Mouse (Mus musculus): ENCODE measurements around the gene Ift74.

Gene Ift74

DNA sequence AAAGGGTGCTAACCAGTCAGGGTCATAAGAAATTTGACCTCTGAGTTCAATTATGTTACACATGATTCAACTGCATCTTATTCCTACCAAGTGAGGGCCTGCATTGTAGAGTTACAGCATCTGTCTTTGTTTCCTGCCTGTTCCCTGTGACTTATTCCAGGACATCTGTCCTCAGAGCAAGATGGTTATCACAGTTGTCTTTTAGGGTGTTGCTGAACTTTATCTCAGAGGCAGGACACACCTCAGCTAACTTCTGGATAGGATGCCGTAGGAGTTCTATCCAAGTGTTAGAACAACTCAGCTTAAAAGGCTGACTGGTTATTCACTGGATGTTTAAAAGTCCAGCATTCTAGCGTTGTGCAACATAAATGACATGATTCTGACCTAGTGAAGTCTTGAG is 77.9 kb downstream of the Ift74 start:
- DNase-seq (ENCODE audit: low spot score): no peak

DNA sequence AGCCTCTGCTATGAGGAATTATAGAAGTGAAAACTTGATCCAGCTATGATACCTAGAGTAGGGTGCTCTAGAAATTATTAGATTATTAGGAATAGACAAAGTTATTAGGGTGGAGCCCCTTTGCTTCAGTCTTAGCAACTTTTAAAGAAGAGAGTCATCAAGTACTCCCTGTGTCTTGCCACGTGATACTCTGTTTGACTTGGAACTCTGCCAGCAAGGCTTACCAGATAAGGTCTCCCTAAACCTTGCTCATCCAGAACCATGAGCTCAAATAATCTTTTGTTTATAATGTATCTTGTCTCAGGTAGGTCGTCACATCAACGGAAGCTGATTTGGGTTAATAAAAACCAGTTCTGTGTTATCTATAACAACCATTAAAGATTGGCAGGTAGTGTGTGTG is 82.1 kb downstream of the Ift74 start:
- DNase-seq (ENCODE audit: low spot score): no peak

DNA sequence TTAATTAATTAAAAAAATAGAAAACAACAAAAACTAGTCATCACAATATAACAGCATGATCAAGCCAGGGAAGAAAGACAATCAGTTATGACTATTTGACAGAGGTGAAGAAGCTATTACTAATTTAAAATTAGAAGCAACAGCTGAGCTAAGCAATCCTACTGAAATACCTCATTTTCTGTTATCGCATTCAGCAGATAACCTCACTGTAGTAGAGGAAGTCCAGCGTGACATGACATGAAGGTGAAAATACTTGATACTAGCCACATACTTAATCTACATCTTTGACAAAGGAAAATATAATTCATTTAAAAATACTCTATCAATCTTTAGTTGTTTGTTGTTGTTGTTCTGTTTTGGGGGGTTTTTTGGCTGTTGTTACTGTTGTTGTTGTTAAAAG is 96.7 kb downstream of the Ift74 start:
- no peak for DNase-seq (ENCODE audit: low spot score)

DNA sequence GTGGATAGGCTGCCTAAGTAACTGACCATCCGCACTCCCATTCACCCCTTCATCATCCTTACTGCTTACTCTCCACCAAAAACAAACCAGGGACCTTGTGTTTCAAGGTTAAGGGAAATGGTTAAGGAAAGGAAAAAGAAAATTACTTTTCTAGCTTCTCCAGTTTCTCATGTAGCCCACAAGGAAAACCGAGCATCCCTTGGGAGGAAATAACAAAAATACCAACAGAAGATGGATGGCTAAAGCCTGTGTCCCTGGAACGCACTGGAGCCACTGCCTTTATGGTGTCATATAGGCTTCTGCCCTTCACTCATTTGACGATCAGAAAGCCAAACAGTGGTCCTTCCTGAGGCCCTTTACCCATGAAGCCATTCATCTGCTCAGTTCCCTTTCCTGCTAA is 97.1 kb downstream of the Ift74 start:
- DNase-seq (ENCODE audit: low spot score): no peak

DNA sequence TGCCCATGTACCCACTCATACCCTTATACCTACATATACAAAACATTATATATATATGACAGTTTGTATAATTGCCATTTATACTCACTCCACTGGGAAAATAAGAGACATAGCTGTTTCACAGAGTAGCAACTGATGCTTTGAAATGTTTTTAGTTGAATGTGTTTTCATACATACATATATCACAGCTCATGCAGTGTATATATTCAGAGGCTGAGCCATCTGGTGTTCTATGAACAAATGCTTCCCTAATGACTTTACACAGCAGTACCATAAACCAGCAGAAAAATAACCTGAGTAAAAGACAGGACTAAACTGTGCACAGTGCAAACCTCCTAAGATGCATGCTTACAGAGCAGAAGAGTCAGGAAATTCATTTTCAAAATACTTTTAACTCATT is 99.5 kb downstream of the Ift74 start:
- DNase-seq (ENCODE audit: low spot score): no peak

DNA sequence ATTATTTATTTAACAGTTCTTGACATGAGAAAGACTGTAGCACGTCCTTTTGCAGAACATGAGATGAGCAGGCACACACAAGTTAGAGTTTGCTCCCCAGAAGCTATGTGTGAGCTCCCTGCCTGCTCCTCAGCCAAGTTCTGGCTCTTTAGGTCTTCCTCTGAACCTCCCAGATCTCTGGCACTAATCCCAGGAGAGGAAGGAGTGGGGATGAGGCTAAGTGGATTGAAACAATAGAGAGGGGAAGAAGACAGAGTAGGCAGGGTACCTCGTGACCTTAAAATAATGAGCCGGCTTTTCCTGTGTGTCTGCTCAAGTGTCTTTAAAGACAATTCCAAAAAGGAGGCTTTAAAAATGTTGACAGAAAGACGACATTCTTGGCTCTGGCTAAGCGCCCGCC is 100.9 kb downstream of the Ift74 start:
- no peak for DNase-seq (ENCODE audit: low spot score)

DNA sequence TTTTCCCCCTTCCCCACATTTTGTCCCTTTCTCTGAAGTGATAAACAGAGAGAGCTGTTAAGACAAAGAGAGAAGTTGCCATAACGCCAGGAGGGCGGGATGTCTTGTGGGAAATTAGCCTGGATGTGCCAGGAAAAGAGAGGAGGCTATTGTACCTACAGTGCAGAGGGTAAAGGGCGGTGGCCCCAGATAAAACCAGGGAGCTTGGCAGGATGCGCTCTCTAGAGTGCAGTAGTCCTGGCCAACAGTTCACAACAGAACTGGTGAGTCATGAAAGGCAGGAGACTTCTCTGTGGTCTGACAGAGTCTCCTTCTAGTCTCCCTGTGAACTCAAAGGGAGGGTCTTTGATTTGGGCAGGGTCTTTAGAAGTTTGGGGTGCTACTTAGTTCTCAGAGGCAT is 111.5 kb downstream of the Ift74 start:
- no peak for DNase-seq (ENCODE audit: low spot score)

DNA sequence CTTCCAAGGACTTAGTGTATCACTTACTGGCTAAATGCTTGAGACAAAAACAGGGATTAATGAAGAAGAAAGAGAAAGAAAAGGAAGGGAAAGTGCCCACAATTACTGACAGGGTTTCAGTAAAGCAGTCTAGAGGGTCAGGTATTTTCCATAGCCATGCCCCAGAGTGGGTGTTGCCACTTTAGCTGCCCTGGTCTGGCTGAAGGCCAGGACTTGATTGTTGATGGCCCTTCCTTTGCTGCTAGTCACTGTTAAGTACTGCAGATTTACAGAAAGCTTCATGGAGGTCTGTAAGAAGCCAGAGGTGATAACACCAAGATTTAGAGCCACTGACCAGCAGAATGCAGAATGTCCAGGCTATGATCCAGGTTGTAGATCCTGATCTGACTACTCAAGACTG is 118.4 kb downstream of the Ift74 start:
- no peak for DNase-seq (ENCODE audit: low spot score)

DNA sequence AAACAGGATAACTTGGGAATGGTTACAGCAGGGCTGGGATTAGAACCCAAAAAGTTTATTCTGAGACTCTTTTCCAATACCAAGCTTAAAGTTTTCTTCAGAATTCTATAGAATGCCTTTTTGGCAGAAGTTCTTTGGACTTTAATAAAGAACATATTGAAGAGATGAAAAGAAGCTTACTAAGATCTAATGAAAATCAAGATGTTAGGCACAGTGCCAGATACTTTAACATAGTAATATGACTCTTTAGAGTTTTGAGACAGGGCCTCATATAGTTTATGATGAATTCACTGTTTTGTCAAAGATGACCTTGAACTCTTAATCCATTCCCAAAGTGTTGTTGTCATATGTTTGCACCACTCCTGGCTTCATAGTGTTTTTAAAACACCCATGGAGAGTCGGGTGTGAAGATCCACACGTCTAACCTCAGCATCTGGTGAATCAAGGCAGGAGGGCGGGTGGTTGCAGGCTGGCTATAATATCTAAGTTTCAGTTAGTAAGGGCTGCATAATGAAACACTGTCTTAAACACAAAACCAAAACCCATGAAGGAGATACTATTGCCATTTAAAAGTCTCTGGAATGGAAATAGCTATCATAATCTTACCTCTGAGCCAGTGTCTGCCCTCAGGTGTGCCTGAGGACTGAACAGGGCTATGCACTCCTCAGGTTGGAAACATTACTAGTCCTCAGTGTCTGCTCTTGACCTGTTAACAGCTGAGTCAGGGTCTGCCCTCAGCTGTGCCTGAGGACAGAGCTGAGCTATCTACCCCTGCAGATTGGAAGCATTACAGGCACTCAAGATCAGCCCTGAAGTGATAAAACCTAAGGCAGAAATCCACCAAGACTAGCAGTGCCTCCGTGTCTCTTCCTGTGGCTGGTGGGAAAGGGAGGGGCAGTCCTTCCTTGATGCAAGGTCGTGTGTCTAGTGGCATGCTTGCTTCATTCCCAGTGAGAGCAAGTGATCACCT is 123.3 kb downstream of the Ift74 start:
- no peak for DNase-seq (ENCODE audit: low spot score)

DNA sequence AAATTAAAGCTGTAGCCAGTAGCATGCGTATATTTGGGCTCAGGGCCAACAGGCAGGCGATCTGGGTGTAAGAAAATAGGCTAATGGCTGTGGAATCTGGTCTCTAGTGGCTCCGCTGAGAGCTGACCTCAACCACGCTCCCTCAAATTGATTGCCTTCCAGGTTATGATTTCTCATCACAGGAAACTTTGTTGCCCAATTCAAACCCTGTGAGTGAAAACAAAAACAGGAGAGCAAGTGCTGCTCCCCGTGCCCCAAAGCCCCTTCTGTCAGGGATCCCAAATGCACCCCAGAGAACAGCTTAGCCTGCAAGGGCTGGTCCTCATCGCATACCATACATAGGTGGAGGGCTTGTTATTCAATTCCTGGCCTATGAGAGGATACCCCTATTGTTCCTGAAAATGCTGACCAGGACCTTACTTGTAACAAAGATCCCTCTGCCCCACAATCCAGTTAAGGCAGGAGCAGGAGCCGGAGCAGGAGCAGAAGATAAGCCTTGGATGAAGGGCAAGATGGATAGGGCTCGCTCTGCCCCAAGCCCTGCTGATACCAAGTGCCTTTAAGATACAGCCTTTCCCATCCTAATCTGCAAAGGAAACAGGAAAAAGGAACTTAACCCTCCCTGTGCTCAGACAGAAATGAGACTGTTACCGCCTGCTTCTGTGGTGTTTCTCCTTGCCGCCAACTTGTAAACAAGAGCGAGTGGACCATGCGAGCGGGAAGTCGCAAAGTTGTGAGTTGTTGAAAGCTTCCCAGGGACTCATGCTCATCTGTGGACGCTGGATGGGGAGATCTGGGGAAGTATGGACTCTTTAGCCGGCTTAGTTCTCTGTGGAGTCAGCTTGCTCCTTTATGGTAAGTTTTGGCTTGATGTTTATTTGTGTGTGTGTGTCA is 124.8 kb downstream of the Ift74 start, which contains the start of gene Tek:
Gene Tek (plus strand): TSS at position 452 of the 894 bp plus-strand sequence.
- DNase-seq (ENCODE audit: low spot score): no peak

DNA sequence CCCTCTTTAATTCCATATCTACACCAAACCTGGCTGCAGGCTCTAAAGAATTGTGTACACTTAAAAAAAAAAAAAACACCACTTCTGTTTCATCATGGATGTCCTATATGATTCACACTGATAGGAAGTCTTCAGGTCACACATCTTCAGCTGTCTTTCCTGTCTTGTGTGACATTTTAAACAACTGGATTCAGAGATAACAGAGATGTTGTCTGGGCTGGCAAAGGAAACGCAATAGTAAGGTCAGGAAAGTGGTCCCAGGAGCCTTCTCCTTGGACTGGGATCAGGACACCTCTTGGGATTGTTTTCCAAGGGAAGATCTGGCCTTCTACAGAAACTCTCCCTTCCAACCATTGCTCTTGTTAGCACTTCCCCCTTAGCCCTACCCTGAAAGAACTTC is 127.5 kb downstream of the Ift74 start:
- no peak for DNase-seq (ENCODE audit: low spot score)

Data from layer of hippocampus, adult 11-12 months (tissue).